Mouse (Mus musculus) adrenal gland, postnatal 10 days (tissue): ENCODE results near the gene Ankrd13b. TPM values are rescaled to one million over a fixed set of nuclear protein-coding genes. Genes with fewer than 3 reads are reported as not detected.

ENCODE experiments used
- DNase-seq: peaks from one replicate; pipeline ENCODE4 v3.0.0; 2021; ENCODE audit warnings: mixed read lengths
- total RNA-seq, 2 experiments: library from RNA; stranded (reverse); gene quantifications; 2 replicates each; pipeline ENCODE4 v1.2.3; 2021

Ankrd13b gene
- total RNA-seq, 2 experiments from 2014 or later = 8.3 to 13.4 TPM

DNA sequence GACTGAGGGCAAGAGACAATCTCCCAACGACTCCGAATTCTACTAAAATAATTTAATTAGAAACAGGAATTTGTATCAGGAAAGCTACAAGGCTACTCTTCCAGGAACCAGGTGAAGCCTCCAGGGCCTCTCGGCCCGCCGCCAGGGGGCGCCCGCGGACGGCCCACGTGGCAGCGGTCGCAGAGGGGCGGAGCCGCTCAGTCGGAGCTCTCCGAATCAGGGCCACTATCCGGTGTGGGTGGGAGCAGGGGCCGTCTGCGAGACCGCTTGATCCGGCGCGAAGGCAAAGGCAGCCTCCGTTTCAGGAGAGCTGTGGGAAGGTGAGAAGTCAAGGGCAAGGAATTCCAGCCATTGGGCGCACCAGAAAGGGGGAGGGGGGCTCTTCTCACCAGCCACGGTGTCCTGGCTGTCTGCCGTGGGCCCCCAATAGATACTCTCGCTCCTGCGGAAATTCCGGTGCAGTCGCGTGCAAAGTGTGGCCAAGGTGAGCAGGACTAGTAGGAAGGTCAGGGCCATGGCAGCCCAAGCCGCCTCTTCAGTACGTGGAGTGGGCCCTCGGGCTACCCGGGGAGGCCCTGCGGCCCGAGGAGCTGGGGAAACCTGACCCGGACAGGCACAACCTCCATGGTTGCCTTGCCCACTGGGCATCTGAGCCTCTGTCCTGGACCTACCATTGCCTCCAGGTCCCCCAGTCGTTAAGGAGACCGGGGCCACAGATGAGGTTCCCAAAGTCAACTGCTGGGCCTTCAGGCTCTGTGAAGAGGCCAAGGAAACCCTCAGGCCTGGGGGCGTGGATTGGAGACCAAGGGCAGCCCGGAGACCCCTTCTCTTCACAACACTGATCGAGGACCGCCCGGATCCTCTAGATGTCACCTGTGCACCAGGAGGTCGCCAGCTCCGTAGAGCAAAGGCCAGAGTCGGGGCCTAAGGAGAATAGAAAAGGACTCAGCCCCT, 18.9 kb upstream of the Ankrd13b start:
- DNase-seq = peak; percentile 94

DNA sequence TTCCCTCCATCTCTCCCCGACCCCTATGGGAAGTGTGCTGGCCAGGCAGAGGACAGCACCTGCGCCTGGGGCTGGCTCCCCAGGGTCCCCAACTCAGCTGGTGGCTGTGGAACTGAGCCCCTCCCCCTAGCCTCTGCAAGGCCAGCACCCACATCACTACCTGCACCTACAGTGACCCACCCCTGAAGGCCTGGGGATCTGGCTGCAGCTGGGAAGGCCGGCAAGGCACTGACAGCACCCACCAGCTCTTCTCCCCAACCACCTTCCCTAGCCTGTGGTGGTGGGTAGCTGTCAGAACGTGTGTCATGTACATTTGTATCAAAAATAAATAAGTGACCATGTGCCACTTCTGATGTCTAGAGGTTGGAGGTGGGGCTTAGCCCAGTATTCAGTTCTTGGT, 17.9 kb upstream of the Ankrd13b start:
- DNase-seq = no peak

DNA sequence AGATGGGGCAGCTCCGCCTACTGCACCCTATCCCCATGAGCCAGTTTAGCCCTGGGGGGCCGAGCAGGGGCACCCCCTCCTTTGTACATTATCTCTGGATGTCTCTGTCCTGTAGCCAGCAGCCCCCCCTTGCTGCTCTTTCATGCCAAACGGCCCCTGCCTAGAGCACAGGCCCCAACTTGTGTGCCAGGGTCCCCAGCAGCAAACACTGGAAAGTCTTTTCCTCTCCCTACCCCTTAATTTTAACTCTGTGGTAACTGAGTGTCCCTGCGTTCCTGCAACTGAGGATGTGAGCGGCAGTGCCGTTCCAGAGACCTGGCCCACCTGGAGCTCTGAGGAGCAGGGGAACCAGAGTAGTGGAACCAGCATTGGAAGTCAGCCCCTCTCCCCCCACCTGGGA, 17.5 kb upstream of the Ankrd13b start:
- DNase-seq = no peak

DNA sequence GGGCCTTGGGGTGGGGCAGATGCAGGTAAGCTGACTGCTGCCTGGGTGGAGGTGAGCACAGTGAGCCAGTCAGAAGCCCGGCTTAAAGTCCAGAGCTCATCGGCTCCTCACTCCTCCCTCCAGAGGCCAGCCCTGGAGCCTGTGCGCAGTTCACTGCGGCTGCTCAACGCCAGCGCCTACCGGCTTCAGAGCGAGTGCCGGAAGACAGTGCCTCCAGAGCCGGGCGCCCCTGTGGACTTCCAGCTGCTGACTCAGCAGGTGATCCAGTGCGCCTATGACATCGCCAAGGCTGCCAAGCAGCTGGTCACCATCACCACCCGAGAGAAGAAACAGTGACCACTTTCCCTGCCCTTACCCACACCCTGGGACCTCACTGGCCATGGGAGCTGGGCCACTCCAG, 16.8 kb upstream of the Ankrd13b start:
- no peak for DNase-seq

DNA sequence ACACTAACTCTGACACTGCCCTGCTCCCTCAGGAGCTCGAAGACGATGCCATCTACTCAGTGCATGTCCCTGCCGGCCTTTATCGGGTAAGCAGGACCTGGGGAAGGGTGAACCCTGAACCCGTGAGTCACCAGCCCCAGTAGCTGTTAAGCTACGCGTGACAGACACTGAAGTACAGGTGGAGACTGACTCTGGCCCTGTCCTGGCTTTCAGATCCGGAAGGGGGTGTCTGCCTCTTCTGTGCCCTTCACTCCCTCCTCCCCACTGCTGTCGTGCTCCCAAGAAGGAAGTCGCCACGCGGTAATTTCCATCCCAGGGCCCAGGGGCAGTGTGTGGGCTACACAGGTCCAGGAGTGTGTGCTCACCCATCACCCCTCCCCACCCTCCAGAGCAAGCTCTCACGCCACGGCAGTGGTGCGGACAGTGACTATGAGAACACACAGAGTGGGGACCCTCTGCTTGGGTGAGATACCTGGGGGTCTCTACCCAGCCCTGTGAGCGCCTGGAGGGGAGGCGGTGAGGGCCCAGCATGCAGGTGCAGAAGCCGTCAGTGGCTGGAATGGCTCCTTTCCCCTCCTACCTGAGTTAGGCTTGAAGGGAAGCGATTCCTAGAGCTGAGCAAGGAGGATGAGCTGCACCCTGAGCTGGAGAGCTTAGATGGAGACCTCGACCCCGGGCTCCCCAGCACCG, 16.0 kb upstream of the Ankrd13b start:
- no peak for DNase-seq

DNA sequence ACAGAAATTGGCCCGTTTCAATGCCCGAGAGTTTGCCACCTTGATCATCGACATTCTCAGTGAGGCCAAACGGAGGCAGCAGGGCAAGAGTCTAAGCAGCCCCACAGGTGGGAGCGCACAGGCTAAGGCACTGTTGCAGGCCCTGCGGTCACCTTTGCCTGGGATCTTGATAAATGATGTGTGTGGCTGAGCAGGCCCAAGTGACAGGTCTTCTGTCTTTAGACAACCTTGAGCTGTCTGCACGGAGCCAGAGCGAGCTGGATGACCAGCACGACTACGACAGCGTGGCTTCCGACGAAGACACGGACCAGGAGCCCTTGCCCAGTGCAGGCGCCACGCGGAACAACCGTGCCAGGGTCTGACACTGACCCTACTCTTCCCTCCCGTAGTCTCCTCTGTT, 14.9 kb upstream of the Ankrd13b start:
- no peak for DNase-seq

DNA sequence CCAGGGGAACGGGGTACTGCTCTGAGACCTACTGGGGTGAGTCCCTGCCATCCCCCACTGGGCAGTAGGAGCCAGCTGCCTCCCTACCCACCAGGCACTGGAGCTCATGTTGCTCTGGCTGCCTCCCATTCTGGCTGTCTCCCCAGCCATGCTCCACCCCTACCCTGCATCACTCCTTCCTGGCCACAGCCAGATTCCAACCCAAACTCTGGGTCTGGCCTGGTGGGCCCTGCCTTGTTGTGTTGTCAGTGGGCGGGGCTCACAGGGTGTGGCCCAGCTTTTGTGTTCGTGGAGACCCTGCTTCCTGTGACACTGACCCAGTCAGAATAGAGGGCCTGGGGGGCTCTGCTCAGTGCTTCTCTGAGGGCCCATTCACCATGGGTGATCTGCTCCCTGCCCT, 14.0 kb upstream of the Ankrd13b start:
- no peak for DNase-seq

DNA sequence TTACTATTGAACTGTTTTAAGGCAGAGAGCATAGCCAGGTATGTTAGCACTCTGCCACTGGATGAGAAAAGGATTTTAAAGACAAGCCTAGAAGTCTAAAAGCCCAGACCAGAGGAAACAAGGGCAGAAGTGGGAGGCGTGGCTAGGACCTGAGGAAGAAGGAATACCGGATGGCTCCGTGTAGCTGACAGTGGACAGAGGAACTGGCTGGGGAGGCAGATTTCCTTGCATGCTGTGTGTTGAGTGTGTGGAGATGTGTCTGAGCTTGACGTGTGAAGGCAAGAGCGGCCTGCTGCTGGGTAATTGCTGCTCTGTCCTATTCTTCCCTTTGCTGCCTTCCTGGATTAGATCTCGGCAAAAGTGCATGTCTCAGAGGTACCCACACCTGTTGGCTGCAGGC, 13.0 kb upstream of the Ankrd13b start:
- no peak for DNase-seq

DNA sequence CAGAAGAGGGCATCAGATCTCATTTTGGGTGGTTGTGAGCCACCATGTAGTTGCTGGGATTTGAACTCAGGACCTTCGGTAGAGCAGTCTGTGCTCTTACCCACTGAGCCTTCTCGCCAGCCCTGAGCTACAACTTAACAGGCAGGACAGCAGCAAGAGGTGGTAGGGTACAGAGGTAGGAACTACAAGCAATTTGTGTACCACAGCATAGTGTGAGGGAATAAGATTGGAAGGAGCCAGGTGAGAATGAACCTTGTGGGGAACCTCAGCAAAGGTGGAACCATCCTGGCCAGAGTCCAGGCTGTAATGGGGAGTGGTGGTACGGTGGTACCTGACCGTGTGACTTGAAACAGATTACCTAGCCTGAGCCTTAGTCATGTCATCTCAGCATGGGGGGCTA, 12.5 kb upstream of the Ankrd13b start:
- DNase-seq = no peak

DNA sequence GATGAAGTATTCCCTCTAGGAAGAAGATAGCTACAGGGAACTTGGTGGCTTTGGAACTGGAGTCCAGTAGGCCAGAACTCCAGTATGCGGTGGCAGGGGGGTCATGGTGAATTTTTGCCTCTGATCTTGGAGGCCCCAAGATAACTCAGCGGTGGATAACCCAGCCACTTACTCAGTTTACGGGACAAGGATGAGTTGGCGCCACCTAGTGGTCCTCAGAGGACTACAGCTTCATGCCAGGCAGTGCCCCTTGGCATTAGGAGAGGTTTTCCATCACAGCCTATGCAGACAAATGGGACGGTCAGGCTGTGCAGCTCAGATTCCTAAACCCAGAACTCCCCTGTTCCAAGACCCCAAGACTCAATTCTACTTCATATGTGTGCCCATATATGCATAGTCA, 11.9 kb upstream of the Ankrd13b start:
- DNase-seq = peak; percentile 84

DNA sequence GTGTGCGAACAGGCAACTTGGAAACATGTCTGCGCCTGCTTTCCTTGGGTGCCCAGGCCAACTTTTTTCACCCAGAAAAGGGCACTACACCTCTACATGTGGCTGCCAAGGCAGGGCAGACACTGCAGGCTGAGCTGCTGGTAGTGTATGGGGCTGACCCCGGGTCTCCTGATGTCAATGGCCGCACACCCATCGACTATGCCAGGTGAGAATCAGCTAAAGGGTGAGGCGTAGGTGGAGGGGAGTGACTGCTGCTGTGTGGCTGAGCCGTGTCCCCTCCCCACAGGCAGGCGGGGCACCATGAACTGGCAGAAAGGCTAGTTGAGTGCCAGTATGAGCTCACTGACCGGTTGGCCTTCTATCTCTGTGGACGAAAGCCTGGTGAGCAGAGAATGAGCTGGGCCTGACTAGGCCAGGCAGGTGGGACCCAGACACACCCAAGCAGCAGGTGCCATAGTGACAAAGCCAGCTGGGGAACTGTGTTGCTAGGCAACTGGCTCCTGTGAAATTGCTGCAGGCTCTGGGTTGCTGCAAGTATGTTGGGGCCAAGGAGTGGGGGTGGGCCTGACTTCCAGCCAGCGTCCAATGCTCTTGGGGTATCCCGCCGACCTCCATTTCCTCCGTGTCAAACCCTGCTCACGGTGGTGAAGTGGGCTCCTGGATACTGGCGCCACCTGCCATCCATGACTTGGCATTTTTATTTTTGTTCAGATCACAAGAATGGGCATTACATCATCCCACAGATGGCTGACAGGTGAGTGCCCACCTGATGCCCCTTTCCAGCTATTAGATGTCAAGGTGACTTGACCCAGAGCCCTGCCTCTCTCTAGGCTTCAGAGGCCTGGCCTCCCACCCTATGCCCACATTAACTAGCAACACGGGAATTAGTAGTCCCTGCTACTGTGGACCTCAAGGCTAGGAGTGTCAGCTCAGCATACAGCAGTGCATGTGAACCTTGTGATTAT, 11.2 kb upstream of the Ankrd13b start:
- DNase-seq = no peak

DNA sequence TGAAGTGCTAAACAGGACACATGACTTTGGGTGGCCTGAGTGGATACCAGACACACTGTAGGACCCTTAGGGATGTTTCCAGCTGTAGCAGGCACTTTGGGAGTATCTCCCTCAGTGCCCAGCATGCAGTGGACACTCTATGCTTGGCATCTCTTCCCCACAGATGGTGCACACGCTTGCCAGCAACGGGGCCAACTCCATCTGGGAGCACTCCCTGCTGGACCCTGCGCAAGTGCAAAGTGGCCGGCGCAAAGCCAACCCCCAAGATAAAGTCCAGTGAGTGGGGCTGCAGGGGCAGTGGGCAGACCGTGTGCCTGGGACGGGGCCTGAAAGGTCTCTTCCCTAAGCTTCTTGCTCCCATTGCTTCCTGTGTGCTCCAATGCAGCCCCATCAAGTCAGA, 9.9 kb upstream of the Ankrd13b start:
- DNase-seq = no peak

DNA sequence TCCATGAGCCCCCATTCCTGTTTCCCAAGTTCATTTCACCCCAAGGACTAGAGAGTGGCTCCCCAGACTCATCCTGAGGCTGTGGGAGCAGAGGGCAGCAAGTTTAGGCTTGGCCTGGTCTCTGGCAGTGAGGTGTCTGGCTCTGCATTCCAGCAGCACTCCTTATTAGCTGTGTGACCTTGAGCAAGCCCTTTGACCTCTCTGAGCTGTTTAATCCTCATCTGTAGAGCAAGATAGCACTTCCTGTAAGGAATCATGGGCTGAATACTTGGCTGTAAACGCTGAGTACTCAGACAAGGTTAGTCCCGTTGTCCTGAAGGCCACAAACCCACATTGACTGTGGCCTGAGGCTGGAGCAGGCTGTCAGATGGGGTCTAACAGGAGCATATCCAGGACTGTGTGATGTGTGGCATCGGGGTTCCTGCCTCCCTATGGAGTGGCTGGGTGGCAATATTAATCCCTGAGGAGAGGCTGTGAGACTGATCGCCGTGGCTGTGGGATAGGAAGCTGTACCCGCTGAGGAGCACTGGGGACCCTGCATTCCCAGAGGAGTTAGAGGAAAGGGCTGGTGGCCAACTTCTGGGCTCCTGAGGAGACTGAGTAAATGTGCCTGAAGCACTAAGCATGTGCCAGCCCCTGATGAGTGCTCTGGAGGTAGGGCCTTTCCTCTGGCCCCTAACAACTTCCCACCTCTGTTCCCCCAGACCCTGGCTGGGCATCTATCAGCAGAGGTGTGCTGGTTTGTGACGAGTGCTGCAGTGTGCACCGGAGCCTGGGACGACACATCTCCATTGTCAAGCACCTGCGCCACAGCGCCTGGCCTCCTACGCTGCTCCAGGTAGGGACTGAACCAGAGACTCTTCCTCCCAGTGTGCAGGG, 9.0 kb upstream of the Ankrd13b start:
- no peak for DNase-seq

DNA sequence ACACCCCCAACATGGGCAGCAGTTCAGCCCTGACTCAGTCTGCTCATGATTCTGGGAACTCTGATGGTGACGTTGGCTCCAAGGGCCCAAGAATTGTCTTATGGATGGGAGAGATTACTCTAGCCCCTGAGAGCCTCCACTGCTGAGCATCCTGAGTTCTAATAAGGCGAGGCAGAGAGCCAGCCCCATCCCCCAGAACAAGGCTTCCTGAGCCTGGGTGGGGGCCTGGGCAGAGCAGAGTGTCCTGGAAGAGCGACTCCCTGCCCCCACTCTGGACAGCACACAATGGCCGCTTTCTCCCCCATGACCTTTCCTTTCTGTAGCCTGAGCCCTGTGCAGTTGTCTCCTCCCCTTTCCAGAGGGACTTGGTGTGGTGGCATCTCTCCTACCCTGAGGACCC, 8.4 kb upstream of the Ankrd13b start:
- no peak for DNase-seq

DNA sequence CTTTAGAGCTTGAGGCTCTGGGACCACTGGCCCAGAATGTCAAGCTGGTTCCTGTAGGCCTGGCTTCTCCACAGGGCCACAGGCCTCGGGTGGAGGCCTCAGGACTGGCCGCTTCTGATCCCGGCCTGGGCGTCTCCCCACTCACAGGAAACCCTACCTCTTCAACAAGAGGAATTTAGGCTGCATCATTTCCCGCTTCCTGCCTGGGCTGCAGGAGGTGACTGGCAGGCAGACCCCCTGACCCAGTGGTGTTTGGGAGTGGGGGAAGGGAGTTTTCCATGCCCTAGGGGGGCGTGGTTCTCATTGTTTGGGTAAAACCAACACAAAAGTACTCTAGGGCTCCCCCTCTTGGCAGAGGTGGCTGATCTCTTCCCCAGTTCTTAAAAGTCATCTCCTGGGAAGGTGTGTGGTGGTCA, 7.9 kb upstream of the Ankrd13b start:
- peak; percentile 73 for DNase-seq

DNA sequence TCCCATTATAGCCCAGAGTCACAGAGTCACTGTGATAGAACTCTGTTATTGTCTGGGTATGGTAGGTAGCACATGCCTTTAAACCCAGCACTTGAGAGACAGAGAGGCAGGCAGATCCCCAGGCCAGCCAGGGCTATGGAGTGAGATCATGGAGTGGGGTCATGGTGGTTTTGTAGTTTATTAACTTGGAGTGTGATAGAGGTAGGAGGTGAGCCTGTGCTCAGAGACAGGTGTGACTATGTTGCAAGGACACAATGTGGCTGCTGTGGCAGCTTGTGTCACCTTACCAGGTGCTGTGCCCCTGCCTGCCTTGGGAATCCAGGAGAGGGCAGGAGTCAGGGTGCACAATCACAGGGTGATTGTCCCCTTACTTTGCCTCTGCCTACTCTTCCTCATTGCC, 6.0 kb upstream of the Ankrd13b start:
- peak; percentile 1 for DNase-seq

DNA sequence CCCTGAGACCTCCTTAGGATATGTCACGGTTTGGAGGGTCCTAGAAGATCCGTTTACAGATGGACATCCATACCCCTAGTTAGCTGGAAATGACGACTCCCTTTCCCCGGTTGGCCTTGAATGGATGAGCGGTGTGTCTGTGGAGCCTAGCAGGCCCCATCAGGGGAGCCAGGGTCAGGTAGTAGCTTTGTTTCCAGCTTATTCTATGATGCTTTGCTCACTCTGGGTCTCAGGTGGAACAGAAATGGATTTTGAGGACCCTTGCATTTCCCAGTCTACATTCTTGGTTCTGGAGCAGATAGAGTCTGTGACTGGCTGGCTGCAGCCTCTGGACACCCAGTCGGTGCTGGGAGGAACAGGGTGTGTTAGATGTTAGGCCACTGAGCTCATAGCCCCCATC, 5.3 kb upstream of the Ankrd13b start:
- DNase-seq = peak; percentile 1

DNA sequence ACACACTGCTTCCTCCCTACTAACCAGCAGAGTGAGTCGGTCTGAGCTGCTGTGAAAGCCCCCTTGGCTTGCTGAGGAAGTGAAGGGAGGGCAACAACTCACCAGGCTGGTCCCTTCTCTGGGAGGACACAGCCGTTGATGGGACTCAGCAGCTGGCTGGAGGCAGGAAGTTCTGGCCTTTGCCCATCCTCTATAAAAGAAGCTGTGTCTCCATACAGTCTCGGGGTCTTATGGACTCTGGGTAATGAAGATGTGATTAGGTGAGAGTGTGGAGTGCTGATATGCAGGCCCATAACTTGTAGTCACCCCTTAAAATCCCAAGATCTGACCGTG, 4.8 kb upstream of the Ankrd13b start:
- no peak for DNase-seq

DNA sequence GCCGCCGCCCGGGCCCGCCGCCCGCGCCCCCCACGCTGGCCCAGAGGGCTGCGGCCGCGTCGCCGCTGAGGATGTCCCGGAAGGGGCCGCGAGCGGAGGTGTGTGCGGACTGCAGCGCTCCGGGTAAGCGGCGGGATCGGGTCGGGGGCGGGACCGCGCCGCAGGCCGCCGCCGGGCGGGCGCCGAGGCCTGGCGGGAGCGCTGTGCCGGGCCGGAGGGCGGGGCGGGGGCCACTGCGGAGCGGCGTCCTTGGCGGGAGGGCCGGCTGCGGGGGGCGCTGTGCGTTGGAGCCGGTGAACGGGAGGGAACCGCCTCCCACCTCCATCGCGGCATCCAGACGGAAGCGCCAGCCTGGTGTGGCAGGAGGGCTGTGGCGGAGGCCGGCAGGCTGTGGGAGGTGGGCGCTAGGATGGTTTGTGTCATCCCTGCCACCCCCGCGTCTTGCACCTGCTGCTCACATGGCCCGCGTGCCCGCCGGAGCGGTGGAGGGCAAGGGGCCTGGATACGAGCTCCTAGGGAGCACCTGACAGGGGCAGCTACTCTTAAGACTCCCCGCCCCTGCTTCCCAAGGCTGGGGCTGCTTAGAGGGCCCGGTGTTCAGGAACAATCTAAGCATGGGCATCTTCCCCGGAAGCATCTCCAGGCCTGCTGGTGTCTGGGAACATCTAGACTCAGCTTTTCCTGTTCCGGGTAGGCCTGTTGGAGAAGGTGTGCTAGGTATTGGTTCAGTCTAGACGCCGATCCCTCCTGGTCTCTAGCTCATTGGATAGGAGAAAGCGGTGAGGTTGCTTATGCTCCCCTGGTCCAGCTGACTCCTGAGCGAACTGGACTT, 4.2 kb upstream of the Ankrd13b start, which contains the start of gene Git1:
TSS of gene Git1 (plus strand) at position 51 of the 832 bp plus-strand sequence.
- peak; percentile 73 for DNase-seq

DNA sequence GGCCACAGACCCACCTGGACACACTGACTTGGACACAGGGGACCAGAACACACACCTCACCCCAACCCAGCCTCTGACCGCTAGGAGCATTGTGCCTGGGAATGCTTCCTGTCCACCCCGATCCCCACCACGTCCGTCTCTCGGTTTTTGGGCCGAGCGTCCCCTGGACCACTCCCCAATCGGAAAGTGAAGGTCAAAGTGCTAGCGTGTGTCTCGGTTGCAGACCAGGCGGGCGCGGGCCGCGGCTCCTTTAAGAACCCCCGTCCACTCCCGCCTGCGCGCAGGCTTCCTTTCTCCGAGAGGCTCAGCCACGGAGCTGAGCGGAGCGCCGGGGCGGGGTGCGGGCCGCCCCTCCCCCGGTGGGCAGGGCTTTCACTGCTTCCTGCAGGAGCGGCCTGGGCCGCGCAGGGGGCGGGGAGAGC, 3.4 kb upstream of the Ankrd13b start:
- peak; percentile 98 for DNase-seq
